Mouse (Mus musculus): ENCODE results near the gene Ptges2.

- TF ChIP-seq CTCF (IDR thresholded peaks at IDR 0.05; ENCODE audit: low read depth) (no peak), EP300 (optimal IDR thresholded peaks at IDR 0.05) (no peak)
Measured at GRCm38 (mm10) chr2:32374191-32374590, 21.5 kb upstream of the Ptges2 start.
